Mouse (Mus musculus) gastrocnemius, adult 2 months (tissue): Measurements from ENCODE around the gene Ube2g1. TPM values are rescaled to one million over a fixed set of nuclear protein-coding genes. Genes with fewer than 3 reads are reported as not detected.
"Not testable (repeated sequence)": the region's sequence is repeated elsewhere in the genome, so short reads cannot be mapped to it uniquely, and the experiment has no call there.

Experiments used
- DNase-seq: peaks from one replicate; pipeline ENCODE4 v3.0.0; 2022
- H3K27ac ChIP-seq: fragments of 200-600 bp; 2 replicates; pipeline ENCODE4 v1.8.1; 2022; ENCODE audit warnings: mild to moderate bottlenecking
- H3K4me3 ChIP-seq: fragments of 200-600 bp; 2 replicates; pipeline ENCODE4 v1.8.1; 2022; ENCODE audit warnings: mild to moderate bottlenecking, moderate library complexity
- CTCF ChIP-seq: fragments of 200-600 bp; IDR thresholded peaks from 2 replicates; pipeline ENCODE4 v1.8.1; 2022; ENCODE audit warnings: antibody characterized with exemption, mild to moderate bottlenecking, moderate library complexity
- intact Hi-C: fragments of 180-260 bp; cut with DNase I; formaldehyde crosslinking; loops from one replicate; pipeline ENCODE4 v1.15.1; 2025
- total RNA-seq, 2 experiments: library from RNA; stranded (reverse); gene quantifications; 2 replicates each; pipeline ENCODE4 v1.2.3; 2021

Ube2g1 gene
- total RNA-seq, 2 experiments from 2014 or later = 76.3 to 87.6 TPM

DNA sequence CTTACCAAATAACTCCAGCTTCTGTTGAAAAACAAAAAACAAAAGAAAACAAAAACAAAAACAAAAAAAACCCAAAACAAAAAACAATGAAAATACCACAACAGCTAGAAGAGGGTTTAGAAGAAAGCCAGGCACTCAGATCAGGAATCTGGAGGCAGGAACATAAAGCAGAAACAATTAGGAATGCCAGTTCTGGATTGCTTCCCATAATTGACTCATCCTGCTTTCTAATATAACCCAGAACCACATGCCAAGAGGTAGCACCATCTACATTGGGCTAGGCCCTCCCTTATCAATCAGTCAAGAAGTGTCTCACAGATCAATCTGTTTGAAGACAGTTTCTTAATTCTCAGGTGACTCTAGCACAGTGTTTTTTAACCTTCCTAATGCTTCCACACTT, 73.6 kb downstream of the Ube2g1 start:
- TF ChIP-seq CTCF = no peak
- no peak for DNase-seq
- Histone ChIP-seq H3K27ac (no peak overlapping the region), H3K4me3 (no peak overlapping the region)
- intact Hi-C loops = no loop called here

DNA sequence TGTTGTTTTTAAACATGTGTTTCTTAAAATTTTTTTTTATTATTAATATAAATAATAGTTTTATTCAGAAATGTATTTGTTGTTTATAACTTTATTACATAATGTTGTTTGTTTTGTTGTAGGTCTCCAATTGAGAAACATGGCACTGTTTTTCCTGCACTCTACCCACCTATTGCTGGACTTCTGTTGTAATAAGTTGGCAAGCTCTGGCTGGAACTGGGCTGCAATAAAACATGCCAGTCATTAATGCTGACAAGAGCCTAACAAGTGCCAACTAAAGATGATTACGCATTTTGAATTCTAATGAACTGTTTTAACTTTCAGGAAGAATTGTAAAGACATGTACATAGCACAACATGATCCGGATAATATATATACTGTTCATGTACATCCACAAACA, 76.3 kb downstream of the Ube2g1 start:
- no peak for TF ChIP-seq CTCF
- no peak for DNase-seq
- H3K4me3 ChIP-seq = no peak overlapping the region
- intact Hi-C loops = no loop called here
- H3K27ac ChIP-seq = no peak overlapping the region

DNA sequence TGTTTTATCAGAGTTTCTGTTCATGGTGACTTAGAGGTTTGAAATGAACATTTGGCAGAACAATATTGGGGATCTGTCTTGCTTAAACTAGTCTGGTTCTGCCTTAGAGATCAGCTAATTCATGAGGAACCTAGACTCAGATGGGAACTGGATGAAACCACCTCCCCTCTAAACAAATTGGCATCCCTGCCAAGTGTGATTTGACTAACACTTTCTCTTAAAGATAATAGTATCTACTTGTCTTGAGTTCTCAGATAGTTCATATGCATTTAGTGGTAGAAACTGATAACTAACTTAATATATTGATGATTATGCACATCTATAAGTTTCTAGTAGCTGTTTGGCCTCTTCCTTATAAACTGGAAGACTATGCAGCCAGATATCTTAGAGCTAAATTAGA, 79.6 kb downstream of the Ube2g1 start:
- Histone ChIP-seq H3K27ac (no peak overlapping the region), H3K4me3 (no peak overlapping the region)
- intact Hi-C loops = no loop called here
- TF ChIP-seq CTCF = no peak
- no peak for DNase-seq

DNA sequence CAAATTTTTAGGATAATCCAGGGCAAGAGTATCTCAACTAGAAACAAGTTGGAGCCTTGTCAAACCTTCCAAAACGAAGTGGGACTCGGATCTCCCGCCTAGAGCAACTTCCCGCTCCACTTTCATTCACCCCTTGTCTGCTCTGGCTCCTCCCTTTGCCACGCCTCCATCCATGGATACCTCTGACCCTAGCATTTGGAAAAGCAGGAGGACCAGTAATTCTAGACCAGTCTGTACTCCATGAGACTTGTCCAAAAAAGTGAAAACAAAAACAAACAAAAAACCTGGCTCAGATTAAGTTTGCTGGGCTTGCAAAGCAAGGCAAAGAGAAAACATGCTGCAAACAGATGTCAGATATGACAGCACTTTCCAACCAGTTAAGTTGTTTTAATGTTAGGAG, 81.2 kb downstream of the Ube2g1 start:
- intact Hi-C loops = no loop called here
- TF ChIP-seq CTCF = no peak

DNA sequence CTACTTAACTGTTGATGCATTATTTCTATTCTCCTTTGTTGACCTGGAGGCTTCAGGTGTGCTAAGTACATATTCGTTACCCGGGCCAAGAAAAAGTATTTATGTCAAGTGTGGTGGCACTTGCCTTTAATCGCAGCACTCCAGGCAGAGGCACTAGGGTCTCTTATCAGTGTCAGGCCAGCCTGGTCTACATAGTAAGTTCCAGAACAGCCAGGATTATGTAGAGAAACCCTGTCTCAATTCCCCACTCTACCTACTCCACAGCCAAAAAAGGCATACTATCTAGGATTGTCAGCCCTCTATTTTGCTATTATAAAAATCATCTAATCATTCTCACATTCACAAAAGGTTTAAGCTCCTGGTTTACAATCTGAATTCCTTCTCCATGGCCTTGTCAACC, 82.0 kb downstream of the Ube2g1 start:
- intact Hi-C loops = no loop called here
- no peak overlapping the region for H3K27ac ChIP-seq
- peak overlapping the region; percentile 87 for H3K4me3 ChIP-seq

More for the DNA sequence above, 81.2 kb downstream of the Ube2g1 start:
- no peak for DNase-seq
- Histone ChIP-seq H3K27ac (no peak overlapping the region), H3K4me3 (no peak overlapping the region)

DNA sequence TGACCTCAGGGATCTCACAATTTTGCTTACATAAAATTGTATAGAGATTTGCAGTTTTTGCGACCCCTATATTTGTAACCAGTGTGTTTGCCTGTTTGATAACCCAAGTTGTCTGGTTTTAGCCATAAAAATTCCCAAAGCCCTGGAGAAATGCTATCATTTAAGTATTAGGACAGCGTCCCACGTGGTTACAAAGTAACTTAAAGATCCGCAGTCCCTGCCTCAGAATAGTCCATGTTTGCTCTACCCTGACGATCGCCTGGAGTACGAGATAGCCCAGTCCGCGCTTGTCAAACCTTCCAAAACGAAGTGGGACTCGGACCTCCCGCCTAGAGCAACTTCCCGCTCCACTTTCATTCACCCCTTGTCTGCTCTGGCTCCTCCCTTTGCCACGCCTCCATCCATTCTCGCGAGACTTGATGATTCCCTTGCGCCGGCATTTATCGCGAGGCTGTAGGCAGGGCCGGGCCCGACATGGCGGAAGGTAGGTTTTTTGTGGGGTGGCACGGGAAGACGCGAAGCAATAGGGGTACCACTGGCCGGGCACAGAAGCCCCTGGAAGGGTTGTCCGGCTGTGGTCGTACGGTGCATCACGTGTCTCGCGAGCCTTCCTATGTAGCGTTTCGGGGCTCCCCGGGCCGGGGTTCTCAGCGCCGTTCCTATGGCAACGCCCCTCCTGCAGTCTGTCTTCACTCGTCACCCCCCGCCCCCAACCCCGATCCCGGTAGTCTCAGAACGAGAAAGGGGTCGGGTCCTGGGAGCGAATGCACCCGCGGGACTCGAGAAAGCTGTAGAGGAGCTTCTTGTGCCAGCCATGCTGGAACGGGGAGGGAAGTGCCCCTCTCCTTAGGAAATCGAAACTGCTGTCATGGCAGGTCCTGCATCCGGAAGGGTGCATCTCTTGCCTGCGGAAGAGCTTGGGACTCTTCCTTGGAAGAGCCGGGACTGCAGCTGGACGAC, 82.7 kb downstream of the Ube2g1 start, which contains the start of gene Ankfy1:
Gene Ankfy1, plus strand, starts transcription at position 456 of the 960 bp plus-strand sequence.
- DNase-seq = peak; percentile 97
- no peak for TF ChIP-seq CTCF
- intact Hi-C loops = no loop called here
- peak within 1 kb of the TSS; percentile 87 for H3K4me3 ChIP-seq
- peak within 1 kb of the TSS; percentile 92 for H3K27ac ChIP-seq

More for the DNA sequence above, 82.0 kb downstream of the Ube2g1 start:
- no peak for DNase-seq
- no peak for TF ChIP-seq CTCF

DNA sequence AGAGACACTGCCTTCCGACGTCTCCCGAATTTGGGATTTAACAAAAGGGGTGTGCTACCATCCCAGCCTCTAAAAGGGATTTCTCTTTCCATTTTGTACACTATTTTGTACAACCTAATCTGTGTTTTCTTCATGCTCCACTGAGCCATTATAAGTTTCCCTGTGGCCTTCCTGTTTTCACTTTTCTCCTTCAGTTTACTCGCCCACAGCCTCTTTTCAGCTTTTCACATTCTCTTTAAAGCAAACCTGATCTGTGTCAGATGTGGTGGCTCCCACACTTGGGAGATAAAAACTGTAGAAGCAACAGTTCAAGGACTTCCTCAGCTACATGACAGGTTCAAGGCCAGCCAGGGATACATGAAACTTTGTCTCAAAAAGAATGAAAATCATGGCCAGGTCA, 85.3 kb downstream of the Ube2g1 start:
- intact Hi-C loops = no loop called here
- DNase-seq = no peak
- peak overlapping the region; percentile 21; the same call in 1 of the 2 replicates for H3K27ac ChIP-seq
- no peak for TF ChIP-seq CTCF
- H3K4me3 ChIP-seq = no peak overlapping the region

DNA sequence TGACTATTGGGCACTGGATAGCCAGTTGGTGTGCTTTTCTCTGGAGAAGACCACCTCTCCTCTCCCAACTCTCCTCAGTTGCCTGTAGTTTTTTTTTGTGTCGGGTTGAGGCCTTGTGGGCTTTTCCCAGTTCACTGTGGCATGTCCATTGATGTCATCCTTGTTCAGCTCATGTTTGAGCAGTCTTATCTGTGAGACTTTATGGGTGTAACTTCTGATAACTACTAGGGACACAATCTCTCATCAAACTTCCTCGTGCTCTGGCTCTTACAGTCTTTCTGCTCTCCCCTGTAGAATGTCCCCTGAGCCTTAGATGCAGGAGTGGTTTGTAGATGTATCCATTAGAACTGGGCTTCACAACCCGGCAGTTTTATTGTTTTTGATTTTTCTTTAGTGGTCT, 87.9 kb downstream of the Ube2g1 start:
- Histone ChIP-seq H3K4me3 (no peak overlapping the region), H3K27ac (no peak overlapping the region)
- intact Hi-C loops = no loop called here
- DNase-seq = no peak
- no peak for TF ChIP-seq CTCF

DNA sequence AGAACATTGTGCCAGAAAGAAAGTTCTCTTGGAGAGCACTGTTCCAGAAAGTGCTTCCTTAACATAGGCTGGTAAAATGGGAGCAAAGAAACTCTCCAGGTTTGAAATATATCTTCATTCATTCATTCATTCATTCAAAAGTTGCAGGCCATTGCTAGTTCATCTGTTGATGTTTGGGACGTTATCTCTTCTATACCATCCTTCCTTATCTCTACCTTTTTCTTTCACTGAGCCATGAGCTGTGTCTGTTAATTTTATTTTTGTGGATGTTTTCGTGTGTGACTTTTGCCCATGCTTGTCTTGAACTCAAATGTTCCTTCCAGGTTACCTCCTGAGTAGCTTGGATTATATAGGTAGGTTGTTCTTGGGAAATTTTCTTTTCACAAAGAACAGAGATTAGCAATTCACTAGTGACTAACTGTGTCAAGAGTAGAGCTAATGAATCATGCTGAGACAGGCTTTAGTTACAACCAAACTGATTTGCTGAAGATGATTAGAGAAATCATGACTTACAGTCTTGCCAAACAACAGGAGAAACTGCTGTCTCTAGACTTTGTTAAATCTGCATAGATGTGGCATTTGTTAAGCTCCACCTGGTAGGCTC, 89.4 kb downstream of the Ube2g1 start:
- no peak for TF ChIP-seq CTCF
- DNase-seq = no peak
- Histone ChIP-seq H3K4me3 (no peak overlapping the region), H3K27ac (no peak overlapping the region)
- intact Hi-C loops = no loop called here

DNA sequence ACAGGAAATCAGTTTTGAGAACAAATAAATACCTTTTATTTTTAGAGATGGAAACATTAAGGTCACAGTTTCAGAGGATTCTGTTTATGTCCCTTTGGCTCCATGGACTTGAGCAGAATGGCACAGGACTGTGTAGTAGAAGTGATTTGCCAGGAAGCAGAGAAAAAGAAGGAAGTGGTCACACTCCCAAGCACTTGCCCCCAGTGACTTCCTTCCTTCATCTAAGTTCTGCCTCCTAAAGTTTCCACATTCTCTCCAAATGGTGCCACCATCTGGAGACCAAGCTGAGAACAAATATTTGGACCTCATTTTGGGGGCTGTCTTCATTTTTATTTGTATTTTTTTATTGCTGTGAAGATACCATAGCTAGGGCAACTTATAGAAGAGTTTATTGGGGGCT, 90.2 kb downstream of the Ube2g1 start:
- intact Hi-C loops = no loop called here
- Histone ChIP-seq H3K27ac (no peak overlapping the region), H3K4me3 (no peak overlapping the region)
- TF ChIP-seq CTCF = no peak
- no peak for DNase-seq

DNA sequence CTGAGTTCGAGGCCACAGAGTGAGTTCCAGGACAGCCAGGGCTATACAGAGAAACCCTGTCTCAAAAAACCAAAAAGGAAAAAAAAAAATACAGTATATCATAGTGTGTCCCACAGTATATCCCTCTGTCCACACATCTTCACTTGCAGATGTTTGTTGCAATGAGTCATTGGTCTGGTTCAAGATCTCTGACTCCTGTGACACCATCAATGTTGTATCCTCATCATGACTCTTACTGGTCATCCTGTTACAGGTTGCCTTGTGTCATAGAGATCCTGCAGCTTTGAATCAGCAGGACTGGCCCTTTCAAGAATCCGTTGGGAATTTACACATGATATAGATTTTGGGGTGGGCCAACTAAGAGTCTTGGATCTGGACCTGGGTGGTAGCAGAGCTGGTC, 98.0 kb downstream of the Ube2g1 start:
- DNase-seq, intact Hi-C loops, H3K4me3 ChIP-seq, H3K27ac ChIP-seq: not testable (repeated sequence)

DNA sequence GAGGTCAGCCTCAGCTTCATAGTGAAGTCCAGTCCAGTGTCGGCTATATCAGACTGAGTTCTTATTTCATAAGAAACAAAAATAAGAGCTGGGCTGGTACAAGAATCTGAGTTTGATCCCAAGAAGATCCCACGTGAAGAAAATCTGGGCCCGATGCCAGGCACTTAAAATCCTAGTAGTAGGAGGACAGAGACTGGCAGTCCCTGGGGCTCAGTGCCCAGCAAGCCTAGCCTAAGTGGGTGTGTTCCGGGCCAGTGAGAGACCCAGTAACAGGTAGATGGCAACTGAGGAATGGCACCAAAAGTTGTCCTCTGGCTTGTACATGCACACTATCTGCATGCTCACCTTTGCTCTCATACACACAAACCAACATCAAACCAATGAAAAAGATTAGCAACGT, 105.6 kb downstream of the Ube2g1 start:
- DNase-seq = peak; percentile 51
- H3K27ac ChIP-seq = no peak overlapping the region
- intact Hi-C loops = no loop called here
- TF ChIP-seq CTCF = no peak
- no peak overlapping the region for H3K4me3 ChIP-seq

DNA sequence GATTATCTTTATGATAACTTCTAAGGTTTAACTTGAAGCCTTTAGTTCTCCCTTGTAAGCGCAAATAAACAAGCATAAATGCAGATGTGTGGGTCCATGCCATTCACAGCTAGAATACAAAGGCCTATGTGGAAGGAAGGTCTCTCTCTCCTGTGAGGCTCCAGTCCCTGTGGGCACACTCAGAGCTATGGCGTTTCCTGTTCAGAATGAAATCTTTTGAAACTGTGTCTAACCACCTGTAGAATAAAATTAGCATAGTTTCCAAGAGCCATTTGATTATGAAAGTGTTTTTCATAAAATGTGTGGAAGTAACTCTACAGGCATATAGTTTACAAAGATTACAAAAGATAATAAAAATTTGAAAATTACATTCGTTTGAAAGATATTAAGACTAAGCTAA, 111.1 kb downstream of the Ube2g1 start:
- Histone ChIP-seq H3K4me3 (no peak overlapping the region), H3K27ac (no peak overlapping the region)
- no peak for TF ChIP-seq CTCF
- intact Hi-C loops = no loop called here
- no peak for DNase-seq
